Mouse (Mus musculus) midbrain, embryonic 13.5 days (tissue): ENCODE data around the gene Dock8. TPM values are rescaled to one million over a fixed set of nuclear protein-coding genes. Genes with fewer than 3 reads are reported as not detected.

ENCODE experiments used
- ATAC-seq: fragments of 200-750 bp; cut with Nextera tagmentation; 2 replicates; pipeline ENCODE4 v1.8.0; 2017; ENCODE audit warnings: mild to moderate bottlenecking, moderate TSS enrichment, moderate library complexity
- H3K27ac ChIP-seq: fragments of 300-500 bp; sonication (generic); 2 replicates; pipeline ENCODE4 v1.5.1; 2015; ENCODE audit warnings: inconsistent platforms, mild to moderate bottlenecking, moderate library complexity
- H3K27me3 ChIP-seq: fragments of 300-500 bp; sonication (generic); 2 replicates; pipeline ENCODE4 v1.6.1; 2015; ENCODE audit warnings: mild to moderate bottlenecking, inconsistent platforms
- H3K36me3 ChIP-seq: fragments of 300-500 bp; sonication (generic); 2 replicates; pipeline ENCODE4 v1.6.1; 2015; ENCODE audit warnings: mild to moderate bottlenecking, inconsistent platforms
- H3K4me1 ChIP-seq: fragments of 300-500 bp; sonication (generic); replicated peaks from 2 replicates; pipeline ENCODE4 v1.6.1; 2015; ENCODE audit warnings: inconsistent platforms
- H3K4me2 ChIP-seq: fragments of 300-500 bp; sonication (generic); replicated peaks from 2 replicates; pipeline ENCODE4 v1.6.1; 2015; ENCODE audit warnings: moderate library complexity, mild to moderate bottlenecking, inconsistent platforms
- H3K4me3 ChIP-seq: fragments of 300-500 bp; sonication (generic); replicated peaks from 2 replicates; pipeline ENCODE4 v1.5.1; 2015; ENCODE audit warnings: mild to moderate bottlenecking, inconsistent platforms
- H3K9ac ChIP-seq: fragments of 300-500 bp; sonication (generic); replicated peaks from 2 replicates; pipeline ENCODE4 v1.6.1; 2015; ENCODE audit warnings: mild to moderate bottlenecking, inconsistent platforms
- H3K9me3 ChIP-seq: fragments of 300-500 bp; sonication (generic); 2 replicates; pipeline ENCODE4 v1.6.1; 2016; ENCODE audit warnings: mild to moderate bottlenecking, inconsistent platforms
- WGBS: fragments of 180-500 bp; shearing (Covaris S2); methylation state at CpG from one replicate; pipeline ENCODE4 v1.1.7; 2015; 5-methylcytosine and 5-hydroxymethylcytosine counted together
- polyA plus RNA-seq: library from polyadenylated mRNA; unstranded; fragments of >200 nt; fragmentation: Nextera tagmentation; extraction: Ambion mirVana; gene quantifications from 2 replicates; pipeline ENCODE4 v1.2.1, GENCODE M21; 2015

Dock8 gene
- polyA plus RNA-seq, 1 experiment from 2014 or later, result 0.46 TPM

DNA sequence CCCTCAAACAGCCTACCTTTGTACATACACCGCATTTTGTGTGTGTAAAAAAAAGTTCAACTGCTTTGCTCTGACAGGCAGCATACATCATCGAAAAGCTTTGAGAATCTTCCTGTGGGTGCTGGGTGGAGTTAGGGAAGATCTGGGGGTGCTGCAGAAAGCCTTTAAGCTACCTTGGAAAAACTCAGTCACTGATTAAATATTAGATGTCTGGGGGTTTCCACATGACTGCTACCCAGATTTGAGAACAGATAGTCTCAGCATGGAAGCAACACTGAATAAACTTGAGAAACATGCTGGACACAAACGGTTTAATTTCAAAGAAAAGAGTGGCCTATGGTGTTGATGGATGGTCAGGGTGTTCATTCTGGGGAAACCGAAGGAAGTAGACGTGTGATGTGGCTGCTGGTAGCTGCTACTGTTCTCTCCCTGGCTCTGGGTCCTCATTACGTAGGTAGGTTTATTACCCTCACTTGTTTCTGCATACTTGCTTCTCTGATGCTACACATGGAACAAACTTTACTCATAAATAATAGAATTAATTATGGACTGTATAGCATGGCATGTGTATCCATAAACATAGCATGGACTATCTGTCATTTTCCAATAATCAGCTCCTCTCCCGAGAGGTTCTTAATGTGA, 15.4 kb upstream of the Dock8 start:
- Histone ChIP-seq H3K4me1 (0 out of 2 replicates have a peak, but pooled peaks cover 5% of the 10 kb centered on the region), H3K9me3 (no peaks in the 10 kb centered on the region), H3K9ac (no peak overlapping the region), H3K27ac (no peak overlapping the region), H3K27me3 (no peaks in the 10 kb centered on the region), H3K36me3 (no peaks in the 10 kb centered on the region), H3K4me3 (no peak overlapping the region), H3K4me2 (no peak overlapping the region)
- ATAC-seq, result no peak
- 87% methylated on average over 7 of the region's 7 CpGs for WGBS

- no peak for ATAC-seq
Measured at GRCm38 (mm10) chr19:24985045-24985444, 14.3 kb upstream of the Dock8 start.

DNA sequence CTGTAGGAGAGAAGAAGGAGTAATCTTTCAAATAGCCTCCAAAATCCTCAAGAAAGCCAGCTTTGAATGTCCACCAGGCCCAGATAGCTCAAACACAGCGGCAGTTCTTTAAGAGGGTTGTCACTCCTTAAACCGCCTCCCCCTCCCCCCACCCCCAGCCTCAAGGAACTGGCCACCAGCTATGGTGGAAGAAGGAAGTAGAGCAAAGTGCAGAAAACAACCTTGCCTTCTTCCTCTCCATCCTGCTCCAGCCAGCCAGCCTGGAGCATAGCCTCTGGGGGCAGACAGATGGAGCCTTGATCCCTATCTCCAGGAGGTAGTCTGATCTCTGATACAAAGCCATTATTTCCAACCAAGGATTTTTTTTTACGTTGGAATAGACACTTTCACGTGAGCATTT, 12.0 kb upstream of the Dock8 start:
- WGBS, result 63% methylated on average over 4 of the region's 4 CpGs
- Histone ChIP-seq H3K9me3 (no peaks in the 10 kb centered on the region), H3K27me3 (no peaks in the 10 kb centered on the region), H3K27ac (no peak overlapping the region), H3K4me2 (no peak overlapping the region), H3K36me3 (no peaks in the 10 kb centered on the region), H3K4me1 (no peaks in the 10 kb centered on the region), H3K9ac (no peak overlapping the region), H3K4me3 (no peak overlapping the region)
- no peak for ATAC-seq

More at GRCm38 (mm10) chr19:24985045-24985444, 14.3 kb upstream of the Dock8 start:
- Histone ChIP-seq H3K27ac (no peak overlapping the region), H3K9ac (no peak overlapping the region), H3K27me3 (no peaks in the 10 kb centered on the region), H3K4me3 (no peak overlapping the region), H3K4me2 (no peak overlapping the region), H3K4me1 (0 out of 2 replicates have a peak, but pooled peaks cover 5% of the 10 kb centered on the region), H3K9me3 (no peaks in the 10 kb centered on the region), H3K36me3 (no peaks in the 10 kb centered on the region)
- 96% methylated on average over 2 of the region's 2 CpGs for WGBS

DNA sequence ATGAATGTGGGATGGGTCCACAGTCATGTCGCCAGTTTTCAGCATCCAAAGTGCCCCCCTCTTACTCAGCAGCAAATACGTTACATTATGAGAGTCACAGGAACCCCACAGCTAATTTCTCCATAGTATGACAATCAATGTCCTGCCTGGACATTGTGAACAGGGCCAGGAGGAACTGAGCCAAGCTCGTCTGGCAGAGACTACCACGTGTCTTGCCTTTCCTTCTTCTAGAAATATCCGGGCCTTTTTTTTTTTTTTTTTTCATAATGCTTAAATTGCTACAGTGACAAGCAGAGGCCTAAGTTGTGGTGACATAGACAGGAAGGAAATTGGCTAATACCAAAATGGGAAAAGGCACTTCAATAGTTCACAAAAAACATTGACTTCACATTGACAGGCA, 10.5 kb upstream of the Dock8 start:
- no peak overlapping the region for H3K9ac ChIP-seq
- H3K4me3 ChIP-seq, result no peak overlapping the region
- ATAC-seq, result no peak
- H3K4me2 ChIP-seq, result no peak overlapping the region
- H3K36me3 ChIP-seq, result no peaks in the 10 kb centered on the region
- no peaks in the 10 kb centered on the region for H3K9me3 ChIP-seq
- H3K4me1 ChIP-seq, result no peaks in the 10 kb centered on the region
- H3K27ac ChIP-seq, result no peak overlapping the region
- H3K27me3 ChIP-seq, result no peaks in the 10 kb centered on the region
- 81% methylated on average over 5 of the region's 5 CpGs for WGBS

DNA sequence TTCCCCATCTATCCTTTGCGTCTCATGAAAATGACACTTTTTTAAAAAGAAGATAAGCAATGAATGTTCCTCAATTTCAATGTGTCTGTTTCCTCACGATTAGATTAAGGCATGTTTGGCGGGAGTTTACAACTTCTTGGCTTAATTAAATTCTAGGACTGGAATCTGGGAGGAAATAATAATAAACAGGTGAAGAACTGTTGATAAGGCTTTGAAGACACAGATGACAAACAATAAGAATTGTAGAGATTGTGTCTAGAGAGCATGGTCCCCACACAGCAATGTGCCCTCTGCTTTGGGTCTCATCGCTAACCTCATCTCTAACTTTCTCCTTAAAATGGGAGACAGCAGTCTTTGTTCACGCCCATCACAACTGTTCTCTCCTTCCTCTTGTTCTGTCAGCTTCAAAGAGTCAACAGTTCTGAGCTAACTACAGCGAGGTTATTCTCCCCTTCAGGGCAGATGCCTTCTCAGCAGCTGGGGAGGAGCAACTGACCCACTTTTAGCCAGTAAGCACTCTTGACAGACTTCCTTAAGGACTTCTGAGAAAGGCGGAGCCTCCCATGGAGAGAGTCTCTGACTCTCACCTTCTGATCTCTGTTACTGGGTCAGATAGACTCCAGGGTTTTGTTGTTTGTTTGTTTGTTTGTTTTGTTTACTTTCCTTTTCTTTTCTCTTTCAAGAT, 9.1 kb upstream of the Dock8 start:
- Histone ChIP-seq H3K27me3 (no peaks in the 10 kb centered on the region), H3K4me1 (no peaks in the 10 kb centered on the region), H3K27ac (no peak overlapping the region), H3K9ac (no peak overlapping the region), H3K36me3 (no peaks in the 10 kb centered on the region), H3K4me2 (no peak overlapping the region), H3K9me3 (no peaks in the 10 kb centered on the region), H3K4me3 (no peak overlapping the region)
- 78% methylated on average over 7 of the region's 7 CpGs for WGBS
- ATAC-seq, result no peak

- peaks cover 27% of the 10 kb centered on the region for H3K27me3 ChIP-seq
- no peak overlapping the region for H3K27ac ChIP-seq
- no peak for ATAC-seq
- H3K4me3 ChIP-seq, result no peak overlapping the region
- WGBS, result 63% methylated on average over 6 of the region's 6 CpGs
- H3K4me1 ChIP-seq, result no peaks in the 10 kb centered on the region
- H3K4me2 ChIP-seq, result no peak overlapping the region
- H3K9me3 ChIP-seq, result no peaks in the 10 kb centered on the region
- H3K9ac ChIP-seq, result no peak overlapping the region
- H3K36me3 ChIP-seq, result no peaks in the 10 kb centered on the region
Measured at GRCm38 (mm10) chr19:24993526-24993925, 5.8 kb upstream of the Dock8 start.

- ATAC-seq, result no peak
- Histone ChIP-seq H3K27me3 (peaks cover 41% of the 10 kb centered on the region), H3K27ac (no peak overlapping the region), H3K4me3 (no peak overlapping the region), H3K9me3 (no peaks in the 10 kb centered on the region), H3K4me2 (no peak overlapping the region), H3K9ac (no peak overlapping the region), H3K4me1 (peaks cover 6% of the 10 kb centered on the region), H3K36me3 (no peaks in the 10 kb centered on the region)
- 66% methylated on average over 8 of the region's 8 CpGs for WGBS
Measured at GRCm38 (mm10) chr19:24994900-24995299, 4.4 kb upstream of the Dock8 start.

GRCm38 (mm10) chr19:24996815-24997704, 2.3 kb upstream of the Dock8 start:
- H3K4me1 ChIP-seq, result peaks cover 8% of the 10 kb centered on the region
- no peak overlapping the region for H3K4me3 ChIP-seq
- H3K27me3 ChIP-seq, result peaks cover 62% of the 10 kb centered on the region
- no peak overlapping the region for H3K4me2 ChIP-seq
- no peaks in the 10 kb centered on the region for H3K9me3 ChIP-seq
- no peak overlapping the region for H3K27ac ChIP-seq
- H3K36me3 ChIP-seq, result no peaks in the 10 kb centered on the region
- H3K9ac ChIP-seq, result no peak overlapping the region
- 74% methylated on average over 12 of the region's 12 CpGs for WGBS
- no peak for ATAC-seq

- H3K4me3 ChIP-seq, result 0 out of 2 replicates have a peak overlapping the region, but pooled peaks have one; percentile 71
- H3K9me3 ChIP-seq, result no peaks in the 10 kb centered on the region
- ATAC-seq, result no peak
Measured at GRCm38 (mm10) chr19:24998561-24998960, 773 bp upstream of the Dock8 start.

GRCm38 (mm10) chr19:25000153-25000552, 819 bp downstream of the Dock8 start:
- H3K27me3 ChIP-seq, result peaks cover 72% of the 10 kb centered on the region
- no peak overlapping the region for H3K9ac ChIP-seq
- no peaks in the 10 kb centered on the region for H3K36me3 ChIP-seq
- H3K4me2 ChIP-seq, result peak overlapping the region; percentile 100
- WGBS, result 37% methylated on average over 9 of the region's 9 CpGs
- ATAC-seq, result no peak
- H3K4me3 ChIP-seq, result peak overlapping the region; percentile 71
- H3K9me3 ChIP-seq, result no peaks in the 10 kb centered on the region
- H3K27ac ChIP-seq, result no peak overlapping the region
- H3K4me1 ChIP-seq, result peaks cover 15% of the 10 kb centered on the region

More at GRCm38 (mm10) chr19:24998561-24998960, 773 bp upstream of the Dock8 start:
- Histone ChIP-seq H3K27me3 (peaks cover 72% of the 10 kb centered on the region), H3K9ac (no peak overlapping the region), H3K36me3 (no peaks in the 10 kb centered on the region), H3K27ac (no peak overlapping the region), H3K4me1 (peaks cover 8% of the 10 kb centered on the region), H3K4me2 (peak overlapping the region; percentile 100; the same call in 1 of the 2 replicates)
- 79% methylated on average over 5 of the region's 5 CpGs for WGBS

GRCm38 (mm10) chr19:25002032-25002431, 2.7 kb downstream of the Dock8 start:
- 86% methylated on average over 6 of the region's 6 CpGs for WGBS
- H3K27ac ChIP-seq, result no peak overlapping the region
- H3K27me3 ChIP-seq, result peaks cover 60% of the 10 kb centered on the region
- peaks cover 15% of the 10 kb centered on the region for H3K4me1 ChIP-seq
- no peak overlapping the region for H3K4me2 ChIP-seq
- H3K36me3 ChIP-seq, result no peaks in the 10 kb centered on the region
- H3K9me3 ChIP-seq, result no peaks in the 10 kb centered on the region
- H3K9ac ChIP-seq, result no peak overlapping the region
- no peak for ATAC-seq
- H3K4me3 ChIP-seq, result no peak overlapping the region

DNA sequence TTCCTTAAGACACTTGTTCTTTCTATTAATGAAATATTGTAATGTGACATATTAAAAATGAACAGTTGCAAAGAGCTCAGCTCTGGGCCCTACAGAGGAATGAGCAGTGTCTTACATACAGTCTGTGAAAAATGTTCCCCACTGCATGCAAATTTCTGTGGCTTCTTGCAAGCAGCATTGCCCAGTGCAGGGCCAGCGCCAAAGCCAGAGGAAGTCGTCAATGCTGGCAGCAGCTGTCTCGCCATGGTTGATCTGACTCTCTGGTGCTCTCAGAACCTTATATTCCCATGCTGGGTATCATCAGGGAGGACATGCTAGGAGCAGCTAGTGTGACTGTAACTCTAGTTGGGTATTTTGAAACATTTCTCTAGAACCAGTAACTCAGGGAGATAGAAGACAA, 3.5 kb downstream of the Dock8 start:
- WGBS, result 76% methylated on average over 3 of the region's 3 CpGs
- Histone ChIP-seq H3K9ac (no peak overlapping the region), H3K27me3 (peaks cover 52% of the 10 kb centered on the region), H3K27ac (no peak overlapping the region), H3K9me3 (no peaks in the 10 kb centered on the region), H3K4me2 (no peak overlapping the region), H3K4me3 (no peak overlapping the region), H3K36me3 (no peaks in the 10 kb centered on the region), H3K4me1 (peaks cover 15% of the 10 kb centered on the region)
- no peak for ATAC-seq
